Mouse (Mus musculus): ENCODE data around the gene BC035947. TPM values are rescaled to one million over a fixed set of nuclear protein-coding genes. Genes with fewer than 3 reads are reported as not detected.
"Not testable (repeated sequence)": the region's sequence is repeated elsewhere in the genome, so short reads cannot be mapped to it uniquely, and the experiment has no call there.

The BC035947 gene
- total RNA-seq, 2 experiments from 2014 or later: not detected

- Histone ChIP-seq H3K27ac (no peak overlapping the region), H3K4me3 (no peak overlapping the region)
- peak; percentile 15; the same call in 1 of the 2 replicates for TF ChIP-seq CTCF (IDR thresholded peaks at IDR 0.05)
- intact Hi-C loops (cut with DNase I): no loop called here
- no peak for DNase-seq
Observed at GRCm38 (mm10) chr1:78530500-78531215, 18.7 kb upstream of the BC035947 start.

GRCm38 (mm10) chr1:78529011-78529410 lies 17.1 kb upstream of the BC035947 start:
- no peak overlapping the region for H3K4me3 ChIP-seq
- no peak overlapping the region for H3K27ac ChIP-seq
- TF ChIP-seq CTCF (IDR thresholded peaks at IDR 0.05): no peak
- DNase-seq: no peak
- intact Hi-C loops (cut with DNase I): no loop called here

GRCm38 (mm10) chr1:78528356-78528755 lies 16.4 kb upstream of the BC035947 start:
- intact Hi-C loops (cut with DNase I): no loop called here
- H3K4me3 ChIP-seq: no peak overlapping the region
- no peak for DNase-seq
- no peak overlapping the region for H3K27ac ChIP-seq
- no peak for TF ChIP-seq CTCF (IDR thresholded peaks at IDR 0.05)

- peak overlapping the region; percentile 55 for H3K4me3 ChIP-seq
- no peak; the same call in none of the 2 replicates for TF ChIP-seq CTCF (IDR thresholded peaks at IDR 0.05)
- H3K27ac ChIP-seq: no peak overlapping the region
- intact Hi-C loops (cut with DNase I): no loop called here
- peak; percentile 71 for DNase-seq
Observed at GRCm38 (mm10) chr1:78525189-78525886, 13.4 kb upstream of the BC035947 start.

- intact Hi-C loops (cut with DNase I): no loop called here
- no peak overlapping the region for H3K27ac ChIP-seq
- no peak for TF ChIP-seq CTCF (IDR thresholded peaks at IDR 0.05)
- DNase-seq: no peak
- no peak overlapping the region for H3K4me3 ChIP-seq
Observed at GRCm38 (mm10) chr1:78518907-78519306, 6.9 kb upstream of the BC035947 start.

GRCm38 (mm10) chr1:78512756-78513155 lies 798 bp upstream of the BC035947 start:
- no peak overlapping the region for H3K27ac ChIP-seq
- intact Hi-C loops (cut with DNase I): no loop called here
- DNase-seq: no peak
- H3K4me3 ChIP-seq: no peak overlapping the region
- TF ChIP-seq CTCF (IDR thresholded peaks at IDR 0.05): no peak

GRCm38 (mm10) chr1:78510862-78511261 lies 1.1 kb downstream of the BC035947 start, which contains the start of gene Mogat1:
Gene Mogat1 (plus strand): TSS chr1:78510991.
- TF ChIP-seq CTCF (IDR thresholded peaks at IDR 0.05): no peak
- DNase-seq: no peak
- Histone ChIP-seq H3K27ac (no peak within 1 kb of the TSS), H3K4me3 (no peak within 1 kb of the TSS)
- intact Hi-C loops (cut with DNase I): no loop called here

- TF ChIP-seq CTCF (IDR thresholded peaks at IDR 0.05): no peak
- no peak for DNase-seq
- Histone ChIP-seq H3K4me3 (no peak overlapping the region), H3K27ac (no peak overlapping the region)
- intact Hi-C loops (cut with DNase I): no loop called here
Observed at GRCm38 (mm10) chr1:78507137-78507536, 4.8 kb downstream of the BC035947 start.

- Histone ChIP-seq H3K27ac (no peak overlapping the region), H3K4me3 (no peak overlapping the region)
- TF ChIP-seq CTCF (IDR thresholded peaks at IDR 0.05): no peak
- intact Hi-C loops (cut with DNase I): no loop called here
- no peak for DNase-seq
Observed at GRCm38 (mm10) chr1:78502527-78502926, 9.4 kb downstream of the BC035947 start.

GRCm38 (mm10) chr1:78501856-78502255 lies 10.1 kb downstream of the BC035947 start:
- DNase-seq; H3K4me3 ChIP-seq; H3K27ac ChIP-seq; intact Hi-C loops (cut with DNase I): not testable (repeated sequence)

- H3K4me3 ChIP-seq: no peak overlapping the region
- H3K27ac ChIP-seq: no peak overlapping the region
- no peak for DNase-seq
- intact Hi-C loops (cut with DNase I): no loop called here
- no peak for TF ChIP-seq CTCF (IDR thresholded peaks at IDR 0.05)
Observed at GRCm38 (mm10) chr1:78501036-78501435, 10.9 kb downstream of the BC035947 start.

GRCm38 (mm10) chr1:78490143-78490542 lies 21.8 kb downstream of the BC035947 start:
- intact Hi-C loops (cut with DNase I): no loop called here
- Histone ChIP-seq H3K27ac (no peak overlapping the region), H3K4me3 (no peak overlapping the region)
- TF ChIP-seq CTCF (IDR thresholded peaks at IDR 0.05): no peak
- DNase-seq: no peak

GRCm38 (mm10) chr1:78488752-78489492 lies 23.0 kb downstream of the BC035947 start, which contains the start of gene Farsb:
Gene Farsb (minus strand): TSS chr1:78488897.
- intact Hi-C loops (cut with DNase I): no loop called here
- H3K27ac ChIP-seq: peak within 1 kb of the TSS; percentile 94
- peak within 1 kb of the TSS; percentile 99 for H3K4me3 ChIP-seq
- TF ChIP-seq CTCF (IDR thresholded peaks at IDR 0.05): no peak
- DNase-seq: peak; percentile 96
